Mouse (Mus musculus): Measurements from ENCODE around the gene Gtf2i. TPM values are rescaled to one million over a fixed set of nuclear protein-coding genes. Genes with fewer than 3 reads are reported as not detected.

Gtf2i gene
- polyA plus RNA-seq, 1 experiment from 2014 or later, result 239 TPM

- Histone ChIP-seq H3K36me3 (ENCODE audit: control insufficient read depth, insufficient read depth, low read length) (peaks cover 9% of the 10 kb centered on the region), H3K9me3 (ENCODE audit: control insufficient read depth, low read length) (no peaks in the 10 kb centered on the region), H3K4me1 (replicated peaks; ENCODE audit: control insufficient read depth, insufficient read depth, low read length) (no peaks in the 10 kb centered on the region), H3K9ac (ENCODE audit: low read length) (no peak overlapping the region), H3K27me3 (ENCODE audit: control insufficient read depth, insufficient read depth, low read length) (no peaks in the 10 kb centered on the region), H3K4me3 (ENCODE audit: low read depth, low read length) (no peak overlapping the region), H3K4me2 (ENCODE audit: low read depth, low read length, severe bottlenecking) (no peak overlapping the region), H3K27ac (ENCODE audit: low read depth, low read length) (no peak overlapping the region)
- WGBS, result 93% methylated on average over 7 of the region's 7 CpGs
- DNase-seq (ENCODE audit: low spot score), result no peak
- no peak for ATAC-seq (replicated peaks; ENCODE audit: low FRiP score)
Observed at GRCm38 (mm10) chr5:134279371-134279770, 35.2 kb downstream of the Gtf2i start.

- WGBS, result 89% methylated on average over 4 of the region's 4 CpGs
- Histone ChIP-seq H3K9me3 (ENCODE audit: control insufficient read depth, low read length) (no peaks in the 10 kb centered on the region), H3K27ac (ENCODE audit: low read depth, low read length) (no peak overlapping the region), H3K4me3 (ENCODE audit: low read depth, low read length) (no peak overlapping the region), H3K27me3 (ENCODE audit: control insufficient read depth, insufficient read depth, low read length) (no peaks in the 10 kb centered on the region), H3K4me2 (ENCODE audit: low read depth, low read length, severe bottlenecking) (no peak overlapping the region), H3K9ac (ENCODE audit: low read length) (no peak overlapping the region), H3K4me1 (replicated peaks; ENCODE audit: control insufficient read depth, insufficient read depth, low read length) (no peaks in the 10 kb centered on the region), H3K36me3 (ENCODE audit: control insufficient read depth, insufficient read depth, low read length) (peaks cover 6% of the 10 kb centered on the region)
- no peak for DNase-seq (ENCODE audit: low spot score)
- ATAC-seq (replicated peaks; ENCODE audit: low FRiP score), result no peak
Observed at GRCm38 (mm10) chr5:134277109-134277508, 37.5 kb downstream of the Gtf2i start.

GRCm38 (mm10) chr5:134275556-134275955 lies 39.0 kb downstream of the Gtf2i start:
- no peaks in the 10 kb centered on the region for H3K9me3 ChIP-seq (ENCODE audit: control insufficient read depth, low read length)
- no peak overlapping the region for H3K27ac ChIP-seq (ENCODE audit: low read depth, low read length)
- H3K4me2 ChIP-seq (ENCODE audit: low read depth, low read length, severe bottlenecking), result no peak overlapping the region
- no peak for DNase-seq (ENCODE audit: low spot score)
- H3K9ac ChIP-seq (ENCODE audit: low read length), result no peak overlapping the region
- ATAC-seq (replicated peaks; ENCODE audit: low FRiP score), result no peak
- WGBS, result 93% methylated on average over 10 of the region's 10 CpGs
- no peaks in the 10 kb centered on the region for H3K4me1 ChIP-seq (replicated peaks; ENCODE audit: control insufficient read depth, insufficient read depth, low read length)
- no peaks in the 10 kb centered on the region for H3K27me3 ChIP-seq (ENCODE audit: control insufficient read depth, insufficient read depth, low read length)
- no peak overlapping the region for H3K4me3 ChIP-seq (ENCODE audit: low read depth, low read length)
- peaks cover 12% of the 10 kb centered on the region for H3K36me3 ChIP-seq (ENCODE audit: control insufficient read depth, insufficient read depth, low read length)

DNA sequence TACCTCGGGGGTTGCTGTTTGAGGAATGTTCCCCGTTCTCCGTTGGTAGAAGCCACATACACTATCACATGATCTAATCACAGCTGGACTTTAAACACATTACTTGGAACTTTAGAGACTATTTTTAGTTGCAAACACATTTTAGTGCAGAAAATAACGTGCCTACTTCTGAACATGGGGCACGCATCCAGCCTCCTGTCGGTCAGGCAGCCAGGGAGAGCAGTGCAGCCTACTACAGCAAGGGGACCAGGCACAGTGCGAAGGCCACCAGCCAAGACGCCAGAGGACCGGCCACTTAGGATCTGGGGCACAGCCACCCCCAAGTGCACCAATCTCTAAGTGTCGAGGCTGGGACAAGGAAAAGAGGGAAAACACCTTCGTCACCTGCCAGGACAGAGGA lies 39.5 kb downstream of the Gtf2i start:
- ATAC-seq (replicated peaks; ENCODE audit: low FRiP score) (no peak), DNase-seq (ENCODE audit: low spot score) (no peak)
- no peak overlapping the region for H3K27ac ChIP-seq (ENCODE audit: low read depth, low read length)
- H3K9me3 ChIP-seq (ENCODE audit: control insufficient read depth, low read length), result no peaks in the 10 kb centered on the region
- 93% methylated on average over 11 of the region's 11 CpGs for WGBS
- H3K4me2 ChIP-seq (ENCODE audit: low read depth, low read length, severe bottlenecking), result no peak overlapping the region
- peaks cover 12% of the 10 kb centered on the region for H3K36me3 ChIP-seq (ENCODE audit: control insufficient read depth, insufficient read depth, low read length)
- H3K27me3 ChIP-seq (ENCODE audit: control insufficient read depth, insufficient read depth, low read length), result no peaks in the 10 kb centered on the region
- no peak overlapping the region for H3K9ac ChIP-seq (ENCODE audit: low read length)
- H3K4me3 ChIP-seq (ENCODE audit: low read depth, low read length), result no peak overlapping the region
- H3K4me1 ChIP-seq (replicated peaks; ENCODE audit: control insufficient read depth, insufficient read depth, low read length), result no peaks in the 10 kb centered on the region

GRCm38 (mm10) chr5:134273761-134274160 lies 40.8 kb downstream of the Gtf2i start:
- 90% methylated on average over 8 of the region's 8 CpGs for WGBS
- Histone ChIP-seq H3K4me3 (ENCODE audit: low read depth, low read length) (no peak overlapping the region), H3K9me3 (ENCODE audit: control insufficient read depth, low read length) (no peaks in the 10 kb centered on the region), H3K36me3 (ENCODE audit: control insufficient read depth, insufficient read depth, low read length) (peaks cover 13% of the 10 kb centered on the region), H3K4me1 (replicated peaks; ENCODE audit: control insufficient read depth, insufficient read depth, low read length) (no peaks in the 10 kb centered on the region), H3K27me3 (ENCODE audit: control insufficient read depth, insufficient read depth, low read length) (no peaks in the 10 kb centered on the region), H3K4me2 (ENCODE audit: low read depth, low read length, severe bottlenecking) (no peak overlapping the region), H3K9ac (ENCODE audit: low read length) (no peak overlapping the region), H3K27ac (ENCODE audit: low read depth, low read length) (no peak overlapping the region)
- DNase-seq (ENCODE audit: low spot score), result no peak
- ATAC-seq (replicated peaks; ENCODE audit: low FRiP score), result no peak

DNA sequence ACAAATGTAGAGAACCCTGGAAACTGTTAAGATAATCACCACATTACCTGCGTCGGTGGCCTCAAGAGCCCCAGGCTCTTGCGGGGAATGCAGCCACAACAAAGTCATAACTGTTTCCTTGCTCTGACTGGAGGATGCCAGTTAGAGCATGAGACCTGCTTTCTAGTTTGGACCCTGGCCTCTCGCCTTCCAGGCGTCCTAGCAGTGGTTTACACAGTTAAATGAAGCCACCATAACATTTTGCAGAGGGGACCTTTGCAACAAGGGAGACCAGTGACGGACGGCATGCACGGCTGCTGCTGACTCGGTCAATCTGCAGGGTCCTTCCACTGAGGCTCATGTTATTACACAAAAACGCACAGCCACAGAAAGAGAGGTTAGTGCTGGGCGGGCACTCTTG lies 41.8 kb downstream of the Gtf2i start:
- H3K27ac ChIP-seq (ENCODE audit: low read depth, low read length), result no peak overlapping the region
- no peaks in the 10 kb centered on the region for H3K9me3 ChIP-seq (ENCODE audit: control insufficient read depth, low read length)
- DNase-seq (ENCODE audit: low spot score), result no peak
- no peak for ATAC-seq (replicated peaks; ENCODE audit: low FRiP score)
- no peaks in the 10 kb centered on the region for H3K4me1 ChIP-seq (replicated peaks; ENCODE audit: control insufficient read depth, insufficient read depth, low read length)
- no peak overlapping the region for H3K4me3 ChIP-seq (ENCODE audit: low read depth, low read length)
- H3K36me3 ChIP-seq (ENCODE audit: control insufficient read depth, insufficient read depth, low read length), result peaks cover 14% of the 10 kb centered on the region
- H3K9ac ChIP-seq (ENCODE audit: low read length), result no peak overlapping the region
- no peak overlapping the region for H3K4me2 ChIP-seq (ENCODE audit: low read depth, low read length, severe bottlenecking)
- 86% methylated on average over 11 of the region's 11 CpGs for WGBS
- H3K27me3 ChIP-seq (ENCODE audit: control insufficient read depth, insufficient read depth, low read length), result no peaks in the 10 kb centered on the region

DNA sequence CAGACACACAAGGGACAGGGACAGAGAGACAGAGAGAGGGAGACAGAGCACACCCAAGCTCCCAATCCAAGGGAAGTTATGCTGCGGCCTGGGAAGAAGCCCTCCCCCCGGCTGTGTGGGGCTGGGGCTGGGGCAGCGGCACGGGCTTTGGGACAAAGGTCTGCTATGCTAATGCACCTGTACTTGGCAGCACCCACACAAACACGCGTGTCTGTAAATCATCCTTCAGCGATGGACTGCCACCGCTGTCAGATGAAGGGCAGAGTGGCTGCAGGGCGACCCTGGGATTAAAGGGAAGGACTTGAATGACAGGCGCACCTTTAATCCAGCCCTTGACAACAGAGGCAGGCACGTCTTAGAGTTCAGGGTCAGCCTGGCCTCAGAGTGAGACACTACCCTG lies 43.1 kb downstream of the Gtf2i start:
- Histone ChIP-seq H3K9ac (ENCODE audit: low read length) (no peak overlapping the region), H3K4me2 (ENCODE audit: low read depth, low read length, severe bottlenecking) (no peak overlapping the region), H3K36me3 (ENCODE audit: control insufficient read depth, insufficient read depth, low read length) (peaks cover 21% of the 10 kb centered on the region), H3K4me3 (ENCODE audit: low read depth, low read length) (no peak overlapping the region), H3K27ac (ENCODE audit: low read depth, low read length) (no peak overlapping the region), H3K27me3 (ENCODE audit: control insufficient read depth, insufficient read depth, low read length) (no peaks in the 10 kb centered on the region), H3K4me1 (replicated peaks; ENCODE audit: control insufficient read depth, insufficient read depth, low read length) (no peaks in the 10 kb centered on the region), H3K9me3 (ENCODE audit: control insufficient read depth, low read length) (no peaks in the 10 kb centered on the region)
- 89% methylated on average over 11 of the region's 11 CpGs for WGBS
- ATAC-seq (replicated peaks; ENCODE audit: low FRiP score), result no peak
- DNase-seq (ENCODE audit: low spot score), result no peak

- no peaks in the 10 kb centered on the region for H3K9me3 ChIP-seq (ENCODE audit: control insufficient read depth, low read length)
- WGBS, result 95% methylated on average over 4 of the region's 4 CpGs
- peaks cover 21% of the 10 kb centered on the region for H3K36me3 ChIP-seq (ENCODE audit: control insufficient read depth, insufficient read depth, low read length)
- ATAC-seq (replicated peaks; ENCODE audit: low FRiP score) (no peak), DNase-seq (ENCODE audit: low spot score) (no peak)
- H3K9ac ChIP-seq (ENCODE audit: low read length), result no peak overlapping the region
- H3K27ac ChIP-seq (ENCODE audit: low read depth, low read length), result no peak overlapping the region
- H3K27me3 ChIP-seq (ENCODE audit: control insufficient read depth, insufficient read depth, low read length), result no peaks in the 10 kb centered on the region
- no peaks in the 10 kb centered on the region for H3K4me1 ChIP-seq (replicated peaks; ENCODE audit: control insufficient read depth, insufficient read depth, low read length)
- H3K4me3 ChIP-seq (ENCODE audit: low read depth, low read length), result no peak overlapping the region
- no peak overlapping the region for H3K4me2 ChIP-seq (ENCODE audit: low read depth, low read length, severe bottlenecking)
Observed at GRCm38 (mm10) chr5:134270566-134270965, 44.0 kb downstream of the Gtf2i start.

GRCm38 (mm10) chr5:134269751-134270150 lies 44.8 kb downstream of the Gtf2i start:
- Histone ChIP-seq H3K9me3 (ENCODE audit: control insufficient read depth, low read length) (no peaks in the 10 kb centered on the region), H3K27me3 (ENCODE audit: control insufficient read depth, insufficient read depth, low read length) (no peaks in the 10 kb centered on the region), H3K9ac (ENCODE audit: low read length) (no peak overlapping the region), H3K4me3 (ENCODE audit: low read depth, low read length) (no peak overlapping the region), H3K27ac (ENCODE audit: low read depth, low read length) (no peak overlapping the region), H3K4me1 (replicated peaks; ENCODE audit: control insufficient read depth, insufficient read depth, low read length) (no peaks in the 10 kb centered on the region), H3K4me2 (ENCODE audit: low read depth, low read length, severe bottlenecking) (no peak overlapping the region), H3K36me3 (ENCODE audit: control insufficient read depth, insufficient read depth, low read length) (peaks cover 17% of the 10 kb centered on the region)
- ATAC-seq (replicated peaks; ENCODE audit: low FRiP score) (no peak), DNase-seq (ENCODE audit: low spot score) (no peak)
- WGBS, result 93% methylated on average over 5 of the region's 5 CpGs

All from forebrain, embryonic 11.5 days (tissue).